Mouse (Mus musculus): ENCODE data around the gene Dnaaf5. TPM values are rescaled to one million over a fixed set of nuclear protein-coding genes. Genes with fewer than 3 reads are reported as not detected.

The Dnaaf5 gene
- polyA plus RNA-seq, 1 experiment from 2014 or later, result 3.9 TPM

GRCm38 (mm10) chr5:139128476-139129065 is 21.5 kb upstream of the Dnaaf5 start:
- H3K27me3 ChIP-seq, result peaks cover 6% of the 10 kb centered on the region
- H3K4me2 ChIP-seq (replicated peaks), result peak overlapping the region; percentile 72
- H3K4me3 ChIP-seq (replicated peaks), result peak overlapping the region; percentile 55
- H3K4me1 ChIP-seq (replicated peaks), result peaks cover 16% of the 10 kb centered on the region
- no peak for ATAC-seq
- peaks cover 17% of the 10 kb centered on the region for H3K36me3 ChIP-seq
- H3K9me3 ChIP-seq, result no peaks in the 10 kb centered on the region
- peak overlapping the region; percentile 79 for H3K27ac ChIP-seq
- peak overlapping the region; percentile 77 for H3K9ac ChIP-seq (replicated peaks)
- WGBS, result 45% methylated on average over 12 of the region's 12 CpGs

- WGBS, result 8% methylated on average over 12 of the region's 12 CpGs
- peak overlapping the region; percentile 79 for H3K27ac ChIP-seq
- H3K4me1 ChIP-seq (replicated peaks), result peaks cover 16% of the 10 kb centered on the region
- peak overlapping the region; percentile 55 for H3K4me3 ChIP-seq (replicated peaks)
- H3K36me3 ChIP-seq, result peaks cover 17% of the 10 kb centered on the region
- H3K4me2 ChIP-seq (replicated peaks), result peak overlapping the region; percentile 72
- H3K9me3 ChIP-seq, result no peaks in the 10 kb centered on the region
- H3K9ac ChIP-seq (replicated peaks), result peak overlapping the region; percentile 77
- H3K27me3 ChIP-seq, result peaks cover 6% of the 10 kb centered on the region
- peak; percentile 87 for ATAC-seq
Measured at GRCm38 (mm10) chr5:139129078-139129477, 20.9 kb upstream of the Dnaaf5 start.

- Histone ChIP-seq H3K9me3 (no peaks in the 10 kb centered on the region), H3K27me3 (peaks cover 6% of the 10 kb centered on the region), H3K4me3 (replicated peaks) (peak overlapping the region; percentile 55), H3K36me3 (peaks cover 17% of the 10 kb centered on the region), H3K27ac (peak overlapping the region; percentile 79), H3K9ac (replicated peaks) (peak overlapping the region; percentile 77), H3K4me1 (replicated peaks) (peaks cover 16% of the 10 kb centered on the region), H3K4me2 (replicated peaks) (peak overlapping the region; percentile 72)
- 3% methylated on average over 54 of the region's 55 CpGs for WGBS
- ATAC-seq, result peak; percentile 92
Measured at GRCm38 (mm10) chr5:139129572-139130151, 20.4 kb upstream of the Dnaaf5 start.

GRCm38 (mm10) chr5:139130351-139130750 is 19.7 kb upstream of the Dnaaf5 start:
- WGBS, result 76% methylated on average over 5 of the region's 5 CpGs
- peak overlapping the region; percentile 77; the same call in 1 of the 2 replicates for H3K9ac ChIP-seq (replicated peaks)
- H3K27ac ChIP-seq, result peak overlapping the region; percentile 79; the same call in 1 of the 2 replicates
- H3K4me2 ChIP-seq (replicated peaks), result peak overlapping the region; percentile 72
- H3K9me3 ChIP-seq, result no peaks in the 10 kb centered on the region
- H3K4me3 ChIP-seq (replicated peaks), result peak overlapping the region; percentile 55; the same call in 1 of the 2 replicates
- peaks cover 6% of the 10 kb centered on the region for H3K27me3 ChIP-seq
- peaks cover 16% of the 10 kb centered on the region for H3K4me1 ChIP-seq (replicated peaks)
- peaks cover 14% of the 10 kb centered on the region for H3K36me3 ChIP-seq
- ATAC-seq, result 0 out of 2 replicates have a peak, but pooled peaks have one; percentile 9

- ATAC-seq, result no peak
- Histone ChIP-seq H3K4me1 (replicated peaks) (peaks cover 7% of the 10 kb centered on the region; the same call in 1 of the 2 replicates), H3K27ac (no peak overlapping the region), H3K9me3 (no peaks in the 10 kb centered on the region), H3K4me2 (replicated peaks) (no peak overlapping the region), H3K27me3 (peaks cover 6% of the 10 kb centered on the region), H3K36me3 (no peaks in the 10 kb centered on the region), H3K9ac (replicated peaks) (no peak overlapping the region), H3K4me3 (replicated peaks) (no peak overlapping the region)
- WGBS, result 81% methylated on average over 8 of the region's 8 CpGs
Measured at GRCm38 (mm10) chr5:139134501-139134900, 15.5 kb upstream of the Dnaaf5 start.

- H3K4me1 ChIP-seq (replicated peaks), result no peaks in the 10 kb centered on the region
- H3K9me3 ChIP-seq, result no peaks in the 10 kb centered on the region
- H3K27ac ChIP-seq, result no peak overlapping the region
- H3K4me3 ChIP-seq (replicated peaks), result no peak overlapping the region
- 69% methylated on average over 1 of the region's 1 CpGs for WGBS
- no peaks in the 10 kb centered on the region for H3K36me3 ChIP-seq
- H3K9ac ChIP-seq (replicated peaks), result no peak overlapping the region
- no peaks in the 10 kb centered on the region for H3K27me3 ChIP-seq
- ATAC-seq, result no peak
- H3K4me2 ChIP-seq (replicated peaks), result no peak overlapping the region
Measured at GRCm38 (mm10) chr5:139136341-139136740, 13.7 kb upstream of the Dnaaf5 start.

- Histone ChIP-seq H3K9ac (replicated peaks) (no peak overlapping the region), H3K36me3 (no peaks in the 10 kb centered on the region), H3K9me3 (no peaks in the 10 kb centered on the region), H3K4me3 (replicated peaks) (no peak overlapping the region), H3K4me1 (replicated peaks) (no peaks in the 10 kb centered on the region), H3K4me2 (replicated peaks) (no peak overlapping the region), H3K27me3 (no peaks in the 10 kb centered on the region), H3K27ac (no peak overlapping the region)
- WGBS, result 89% methylated on average over 6 of the region's 6 CpGs
- no peak for ATAC-seq
Measured at GRCm38 (mm10) chr5:139137176-139137575, 12.8 kb upstream of the Dnaaf5 start.

- H3K9me3 ChIP-seq, result no peaks in the 10 kb centered on the region
Measured at GRCm38 (mm10) chr5:139138261-139138925, 11.6 kb upstream of the Dnaaf5 start.

GRCm38 (mm10) chr5:139138926-139139472 is 11.0 kb upstream of the Dnaaf5 start:
- no peaks in the 10 kb centered on the region for H3K4me1 ChIP-seq (replicated peaks)
- 82% methylated on average over 8 of the region's 8 CpGs for WGBS
- ATAC-seq, result no peak

More at GRCm38 (mm10) chr5:139138261-139138925, 11.6 kb upstream of the Dnaaf5 start:
- WGBS, result 70% methylated on average over 12 of the region's 12 CpGs
- Histone ChIP-seq H3K9ac (replicated peaks) (no peak overlapping the region), H3K27me3 (no peaks in the 10 kb centered on the region), H3K36me3 (no peaks in the 10 kb centered on the region), H3K4me1 (replicated peaks) (no peaks in the 10 kb centered on the region), H3K4me2 (replicated peaks) (no peak overlapping the region), H3K27ac (peak overlapping the region; percentile 62; the same call in 1 of the 2 replicates), H3K4me3 (replicated peaks) (no peak overlapping the region)
- no peak for ATAC-seq

GRCm38 (mm10) chr5:139140589-139140988 is 9.4 kb upstream of the Dnaaf5 start:
- WGBS, result 83% methylated on average over 9 of the region's 9 CpGs
- no peak overlapping the region for H3K4me3 ChIP-seq (replicated peaks)
- no peaks in the 10 kb centered on the region for H3K9me3 ChIP-seq
- no peak overlapping the region for H3K4me2 ChIP-seq (replicated peaks)
- H3K36me3 ChIP-seq, result no peaks in the 10 kb centered on the region
- ATAC-seq, result no peak
- H3K27me3 ChIP-seq, result no peaks in the 10 kb centered on the region
- H3K4me1 ChIP-seq (replicated peaks), result no peaks in the 10 kb centered on the region
- H3K9ac ChIP-seq (replicated peaks), result no peak overlapping the region
- H3K27ac ChIP-seq, result no peak overlapping the region

More at GRCm38 (mm10) chr5:139138926-139139472, 11.0 kb upstream of the Dnaaf5 start:
- H3K36me3 ChIP-seq, result no peaks in the 10 kb centered on the region
- no peaks in the 10 kb centered on the region for H3K27me3 ChIP-seq
- no peak overlapping the region for H3K4me3 ChIP-seq (replicated peaks)
- 0 out of 2 replicates have a peak overlapping the region, but pooled peaks have one; percentile 62 for H3K27ac ChIP-seq
- no peak overlapping the region for H3K9ac ChIP-seq (replicated peaks)
- no peak overlapping the region for H3K4me2 ChIP-seq (replicated peaks)
- no peaks in the 10 kb centered on the region for H3K9me3 ChIP-seq

GRCm38 (mm10) chr5:139141326-139141725 is 8.7 kb upstream of the Dnaaf5 start:
- H3K27ac ChIP-seq, result no peak overlapping the region
- no peaks in the 10 kb centered on the region for H3K27me3 ChIP-seq
- H3K36me3 ChIP-seq, result no peaks in the 10 kb centered on the region
- H3K4me2 ChIP-seq (replicated peaks), result no peak overlapping the region
- no peak overlapping the region for H3K9ac ChIP-seq (replicated peaks)
- H3K4me3 ChIP-seq (replicated peaks), result no peak overlapping the region
- no peak for ATAC-seq
- WGBS, result 83% methylated on average over 5 of the region's 5 CpGs
- H3K9me3 ChIP-seq, result no peaks in the 10 kb centered on the region
- H3K4me1 ChIP-seq (replicated peaks), result no peaks in the 10 kb centered on the region

GRCm38 (mm10) chr5:139143890-139144289 is 6.1 kb upstream of the Dnaaf5 start:
- Histone ChIP-seq H3K4me3 (replicated peaks) (no peak overlapping the region), H3K9me3 (no peaks in the 10 kb centered on the region), H3K4me1 (replicated peaks) (no peaks in the 10 kb centered on the region), H3K36me3 (no peaks in the 10 kb centered on the region), H3K9ac (replicated peaks) (no peak overlapping the region), H3K27ac (no peak overlapping the region), H3K4me2 (replicated peaks) (no peak overlapping the region), H3K27me3 (no peaks in the 10 kb centered on the region)
- 79% methylated on average over 3 of the region's 3 CpGs for WGBS
- no peak for ATAC-seq

Data from midbrain, embryonic 13.5 days (tissue).